ENCODE assay signal across 9 mouse cellular contexts in the genomic region with DNA sequence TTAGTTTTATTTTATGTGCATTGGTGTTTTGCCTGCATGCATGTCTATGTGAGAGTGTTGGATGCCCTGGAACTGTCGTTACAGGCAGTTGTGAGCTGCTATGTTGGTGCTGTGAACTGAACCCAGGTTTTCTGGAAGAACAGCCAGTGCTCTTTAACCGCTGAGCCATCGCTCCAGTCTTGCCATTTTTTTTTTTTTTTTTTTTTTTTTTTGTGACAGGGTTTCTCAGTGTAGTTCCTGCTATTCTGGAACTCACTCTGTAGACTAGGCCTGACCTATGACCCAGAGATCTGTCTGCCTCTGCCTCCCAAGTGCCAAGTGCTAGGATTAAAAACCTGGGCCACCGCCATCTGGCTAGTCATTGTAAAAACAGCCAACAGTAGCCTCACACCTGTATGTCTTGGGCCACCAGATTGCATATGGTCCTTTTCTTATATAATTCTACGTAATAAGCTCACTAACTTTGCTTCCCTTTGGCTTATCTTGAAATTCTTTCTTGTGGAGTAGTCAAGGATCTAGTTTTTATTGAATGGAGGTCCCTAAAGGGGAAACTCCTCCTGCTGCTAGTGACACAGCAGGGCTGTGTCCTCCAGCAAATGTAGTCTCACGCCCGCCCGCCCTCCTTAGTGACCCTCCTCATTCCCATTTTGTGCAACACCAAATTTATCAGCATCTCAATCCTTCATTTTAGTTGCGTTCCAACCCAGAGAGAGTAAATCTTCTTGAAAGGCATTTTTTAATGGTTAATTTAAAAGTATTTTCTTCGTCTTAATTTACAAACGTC. TPM values are rescaled to one million over a fixed set of nuclear protein-coding genes. Genes with fewer than 3 reads are reported as not detected.
DNase-seq lines count a peak whose midpoint lies in the region; ATAC-seq lines count a peak whose summit lies in the region.
"Had no signal": no experiment of that assay in that cellular context is flagged by ENCODE, and none has a peak within 500 bp of the region (broad histone marks: within the 10 kb centered on the region; RNA-seq: fewer than 3 reads in every experiment).

No protein-coding gene starts in this region.

- peak overlapping the region; percentile 30; the same call in 1 of the 2 replicates for H3K9ac ChIP-seq in hindbrain, embryonic 15.5 days
- peak overlapping the region; percentile 42; the same call in 1 of the 2 replicates for H3K9ac ChIP-seq in midbrain, embryonic 14.5 days (replicated peaks; ENCODE audit: low read length)

- no peak for ATAC-seq in hindbrain, embryonic 15.5 days (ENCODE audit: low FRiP score, low read depth)
- no peak for ATAC-seq in midbrain, embryonic 14.5 days (ENCODE audit: low FRiP score, low TSS enrichment)
- ATAC-seq in inflammation-experienced regulatory T-cells, adult 6 months = no peak
- ATAC-seq: Patski had no signal

- 55% methylated on average over 11 of the region's 11 CpGs for WGBS in hindbrain, embryonic 15.5 days
- WGBS in midbrain, embryonic 14.5 days = 63% methylated on average over 11 of the region's 11 CpGs

- peaks cover 20% of the 10 kb centered on the region for H3K4me1 ChIP-seq in hindbrain, embryonic 15.5 days (replicated peaks)
- peaks cover 19% of the 10 kb centered on the region for H3K4me1 ChIP-seq in midbrain, embryonic 14.5 days (ENCODE audit: control insufficient read depth, insufficient read depth, low read length)

- H3K27ac ChIP-seq in hindbrain, embryonic 15.5 days (replicated peaks) = peak overlapping the region; percentile 74
- peak overlapping the region; percentile 79 for H3K27ac ChIP-seq in midbrain, embryonic 14.5 days (replicated peaks; ENCODE audit: low read depth, low read length)

- H3K36me3 ChIP-seq in hindbrain, embryonic 15.5 days = no peaks in the 10 kb centered on the region
- no peaks in the 10 kb centered on the region for H3K36me3 ChIP-seq in midbrain, embryonic 14.5 days (ENCODE audit: control insufficient read depth, insufficient read depth, low read length)

- peak; percentile 58 for DNase-seq in kidney, postnatal 10 days
- no peak for DNase-seq in kidney, adult 9 months
- DNase-seq in embryo, embryonic 11 days = peak; percentile 24
- DNase-seq in midbrain, embryonic 14.5 days = peak; percentile 7
- no peak for DNase-seq in thymus, postnatal 4 days
- DNase-seq in gastrocnemius, adult 8-10 months (ENCODE audit: low spot score in 2 of 2) = no peak

- no peaks in the 10 kb centered on the region for H3K9me3 ChIP-seq in hindbrain, embryonic 15.5 days
- no peaks in the 10 kb centered on the region for H3K9me3 ChIP-seq in midbrain, embryonic 14.5 days (ENCODE audit: control insufficient read depth, low read length)

- H3K4me2 ChIP-seq in hindbrain, embryonic 15.5 days = peak overlapping the region; percentile 55
- peak overlapping the region; percentile 59 for H3K4me2 ChIP-seq in midbrain, embryonic 14.5 days (ENCODE audit: low read length)

- H3K4me3 ChIP-seq in hindbrain, embryonic 15.5 days = peak overlapping the region; percentile 28
- no peak overlapping the region; the same call in 1 of the 2 replicates for H3K4me3 ChIP-seq in midbrain, embryonic 14.5 days (replicated peaks; ENCODE audit: low read depth, low read length)

- H3K27me3 ChIP-seq in hindbrain, embryonic 15.5 days = no peaks in the 10 kb centered on the region
- no peaks in the 10 kb centered on the region for H3K27me3 ChIP-seq in midbrain, embryonic 14.5 days (ENCODE audit: control insufficient read depth, insufficient read depth, low read length)
- H3K27me3 ChIP-seq: Patski had no signal

RNA-seq across cellular contexts. Expression of gene Ints3, which starts 12.2 kb away (rescaled TPM):
- polyA plus RNA-seq in hindbrain, embryonic 15.5 days (2015; fragmentation: Nextera tagmentation; extraction: Ambion mirVana) = 34.3 and 35.0 TPM in 2 replicates
- polyA plus RNA-seq in midbrain, embryonic 14.5 days (2014; fragmentation: Nextera tagmentation; extraction: Ambion mirVana) = 32.3 and 35.0 TPM in 2 replicates
- polyA plus RNA-seq in inflammation-experienced regulatory T-cells, adult 6 months (2017; shearing (Covaris generic)) = 10 to 100 TPM; 15.6 to 18.0 (median 17.6) TPM
- 10 to 100 TPM; 14.0 to 16.8 (median 14.8) TPM for total RNA-seq in gastrocnemius, adult 8-10 months (2022)

RNA-seq across cellular contexts. Expression of gene Npr1, which starts 20.1 kb away (rescaled TPM):
- polyA plus RNA-seq in hindbrain, embryonic 15.5 days (2015; fragmentation: Nextera tagmentation; extraction: Ambion mirVana) = 2.4 and 2.8 TPM in 2 replicates
- 0.65 and 2.3 TPM in 2 replicates for polyA plus RNA-seq in midbrain, embryonic 14.5 days (2014; fragmentation: Nextera tagmentation; extraction: Ambion mirVana)
- not detected for polyA plus RNA-seq in inflammation-experienced regulatory T-cells, adult 6 months (2017; shearing (Covaris generic))
- total RNA-seq in gastrocnemius, adult 8-10 months (2022) = 1 to 10 TPM; 3.8 to 6.9 (median 6.1) TPM

RNA-seq across cellular contexts. Expression of gene Ilf2, which starts 30.3 kb away (rescaled TPM):
- polyA plus RNA-seq in hindbrain, embryonic 15.5 days (2015; fragmentation: Nextera tagmentation; extraction: Ambion mirVana) = 231 and 240 TPM in 2 replicates
- polyA plus RNA-seq in midbrain, embryonic 14.5 days (2014; fragmentation: Nextera tagmentation; extraction: Ambion mirVana) = 271 and 282 TPM in 2 replicates
- 100 to 1,000 TPM; 107 to 118 (median 118) TPM for polyA plus RNA-seq in inflammation-experienced regulatory T-cells, adult 6 months (2017; shearing (Covaris generic))
- total RNA-seq in gastrocnemius, adult 8-10 months (2022) = 10 to 100 TPM; 24.4 to 33.4 (median 26.9) TPM

RNA-seq across cellular contexts. Expression of gene Snapin, which starts 45.2 kb away (rescaled TPM):
- 90.1 and 93.1 TPM in 2 replicates for polyA plus RNA-seq in hindbrain, embryonic 15.5 days (2015; fragmentation: Nextera tagmentation; extraction: Ambion mirVana)
- 89.7 and 92.8 TPM in 2 replicates for polyA plus RNA-seq in midbrain, embryonic 14.5 days (2014; fragmentation: Nextera tagmentation; extraction: Ambion mirVana)
- polyA plus RNA-seq in inflammation-experienced regulatory T-cells, adult 6 months (2017; shearing (Covaris generic)) = 10 to 100 TPM; 53.6 to 73.0 (median 71.1) TPM
- 10 to 100 TPM; 77.7 to 93.9 (median 78.5) TPM for total RNA-seq in gastrocnemius, adult 8-10 months (2022)

RNA-seq across cellular contexts. Expression of gene Slc27a3, which starts 55.9 kb away (rescaled TPM):
- polyA plus RNA-seq in hindbrain, embryonic 15.5 days (2015; fragmentation: Nextera tagmentation; extraction: Ambion mirVana) = 31.4 and 34.1 TPM in 2 replicates
- polyA plus RNA-seq in midbrain, embryonic 14.5 days (2014; fragmentation: Nextera tagmentation; extraction: Ambion mirVana) = 23.6 and 25.0 TPM in 2 replicates
- under 1 TPM in 1 of 3 experiments, not detected in 2; 0.31 TPM for polyA plus RNA-seq in inflammation-experienced regulatory T-cells, adult 6 months (2017; shearing (Covaris generic))
- total RNA-seq in gastrocnemius, adult 8-10 months (2022) = 1 to 10 TPM in 2 of 4 experiments, under 1 TPM in 2; 0.65 to 1.1 (median 0.96) TPM

Comparison
In these comparisons a context has a peak if more than half of its experiments do, and no peak if none do; other contexts are left out.
1. DNase-seq: peak in kidney, postnatal 10 days (single experiment), embryo, embryonic 11 days (single experiment) and midbrain, embryonic 14.5 days (single experiment); none in kidney, adult 9 months (single experiment), thymus, postnatal 4 days (single experiment) and gastrocnemius, adult 8-10 months (0 of 2).